Mouse (Mus musculus) heart, embryonic 12.5 days (tissue): Measurements from ENCODE around the gene Cfap46. TPM values are rescaled to one million over a fixed set of nuclear protein-coding genes. Genes with fewer than 3 reads are reported as not detected.
"Not testable (repeated sequence)": the region's sequence is repeated elsewhere in the genome, so short reads cannot be mapped to it uniquely, and the experiment has no call there.

Experiments used
- ATAC-seq: fragments of 200-750 bp; cut with Nextera tagmentation; 2 replicates; pipeline ENCODE4 v1.8.0; 2017; ENCODE audit warnings: moderate TSS enrichment, moderate library complexity; ENCODE audit not compliant: insufficient number of reproducible peaks, low FRiP score
- H3K27ac ChIP-seq: fragments of 300-500 bp; sonication (generic); 2 replicates; pipeline ENCODE4 v1.5.1; 2016; ENCODE audit warnings: mild to moderate bottlenecking, moderate library complexity; ENCODE audit not compliant: poor library complexity, severe bottlenecking
- H3K27me3 ChIP-seq: fragments of 300-500 bp; sonication (generic); replicated peaks from 2 replicates; pipeline ENCODE4 v1.6.1; 2016; ENCODE audit warnings: mild to moderate bottlenecking, moderate library complexity
- H3K36me3 ChIP-seq: fragments of 300-500 bp; sonication (generic); 2 replicates; pipeline ENCODE4 v1.6.1; 2016; ENCODE audit warnings: mild to moderate bottlenecking, moderate library complexity
- H3K4me1 ChIP-seq: fragments of 300-500 bp; sonication (generic); replicated peaks from 2 replicates; pipeline ENCODE4 v1.6.1; 2016; ENCODE audit warnings: mild to moderate bottlenecking
- H3K4me2 ChIP-seq: fragments of 300-500 bp; sonication (generic); 2 replicates; pipeline ENCODE4 v1.6.1; 2016; ENCODE audit warnings: mild to moderate bottlenecking, moderate library complexity
- H3K4me3 ChIP-seq: fragments of 300-500 bp; sonication (generic); 2 replicates; pipeline ENCODE4 v1.5.1; 2016; ENCODE audit warnings: mild to moderate bottlenecking
- H3K9ac ChIP-seq: fragments of 300-500 bp; sonication (generic); 2 replicates; pipeline ENCODE4 v1.6.1; 2016; ENCODE audit warnings: mild to moderate bottlenecking, moderate library complexity
- H3K9me3 ChIP-seq: fragments of 300-500 bp; sonication (generic); replicated peaks from 2 replicates; pipeline ENCODE4 v1.6.1; 2016; ENCODE audit warnings: mild to moderate bottlenecking, moderate library complexity
- WGBS: fragments of 180-500 bp; shearing (Covaris S2); methylation state at CpG from one replicate; pipeline ENCODE4 v1.1.7; 2016; 5-methylcytosine and 5-hydroxymethylcytosine counted together
- polyA plus RNA-seq: library from polyadenylated mRNA; unstranded; fragments of >200 nt; fragmentation: Nextera tagmentation; extraction: Ambion mirVana; gene quantifications from 2 replicates; pipeline ENCODE4 v1.2.1, GENCODE M21; 2016

Cfap46 gene
- polyA plus RNA-seq, 1 experiment from 2014 or later = 0.05 TPM

- not testable (repeated sequence) for H3K27ac ChIP-seq, H3K4me1 ChIP-seq, ATAC-seq, H3K4me2 ChIP-seq, H3K9me3 ChIP-seq, H3K4me3 ChIP-seq, H3K9ac ChIP-seq, H3K27me3 ChIP-seq, H3K36me3 ChIP-seq
- WGBS = 87% methylated on average over 28 of the region's 28 CpGs
Observed at GRCm38 (mm10) chr7:139659901-139660300, 23.7 kb downstream of the Cfap46 start.

GRCm38 (mm10) chr7:139649698-139650097, 33.9 kb downstream of the Cfap46 start:
- Histone ChIP-seq H3K27me3 (peaks cover 17% of the 10 kb centered on the region), H3K9ac (no peak overlapping the region), H3K9me3 (no peaks in the 10 kb centered on the region), H3K4me1 (no peaks in the 10 kb centered on the region), H3K36me3 (no peaks in the 10 kb centered on the region), H3K27ac (no peak overlapping the region), H3K4me2 (no peak overlapping the region), H3K4me3 (no peak overlapping the region)
- 73% methylated on average over 7 of the region's 7 CpGs for WGBS
- ATAC-seq = no peak

- H3K4me2 ChIP-seq = no peak overlapping the region
- H3K9me3 ChIP-seq = no peaks in the 10 kb centered on the region
- H3K4me1 ChIP-seq = no peaks in the 10 kb centered on the region
- no peak overlapping the region for H3K4me3 ChIP-seq
- ATAC-seq = no peak
- H3K27ac ChIP-seq = no peak overlapping the region
- 38% methylated on average over 10 of the region's 10 CpGs for WGBS
- no peak overlapping the region for H3K9ac ChIP-seq
- peaks cover 17% of the 10 kb centered on the region for H3K27me3 ChIP-seq
- no peaks in the 10 kb centered on the region for H3K36me3 ChIP-seq
Observed at GRCm38 (mm10) chr7:139648107-139648824, 35.4 kb downstream of the Cfap46 start.

- H3K27me3 ChIP-seq = peaks cover 22% of the 10 kb centered on the region
- no peaks in the 10 kb centered on the region for H3K9me3 ChIP-seq
- no peak overlapping the region for H3K4me2 ChIP-seq
- no peak overlapping the region for H3K4me3 ChIP-seq
- WGBS = 72% methylated on average over 2 of the region's 2 CpGs
- no peak for ATAC-seq
- no peak overlapping the region for H3K27ac ChIP-seq
- no peaks in the 10 kb centered on the region for H3K36me3 ChIP-seq
- no peaks in the 10 kb centered on the region for H3K4me1 ChIP-seq
- H3K9ac ChIP-seq = no peak overlapping the region
Observed at GRCm38 (mm10) chr7:139633393-139633792, 50.2 kb downstream of the Cfap46 start.

- no peaks in the 10 kb centered on the region for H3K36me3 ChIP-seq
- H3K27ac ChIP-seq = no peak overlapping the region
- ATAC-seq = no peak
- WGBS = 74% methylated on average over 9 of the region's 9 CpGs
- no peak overlapping the region for H3K9ac ChIP-seq
- no peak overlapping the region for H3K4me3 ChIP-seq
- H3K9me3 ChIP-seq = no peaks in the 10 kb centered on the region
- no peak overlapping the region for H3K4me2 ChIP-seq
- H3K27me3 ChIP-seq = peaks cover 5% of the 10 kb centered on the region
- H3K4me1 ChIP-seq = no peaks in the 10 kb centered on the region
Observed at GRCm38 (mm10) chr7:139625156-139625555, 58.5 kb downstream of the Cfap46 start.

- H3K27me3 ChIP-seq = peaks cover 23% of the 10 kb centered on the region
- ATAC-seq = no peak
- 74% methylated on average over 13 of the region's 13 CpGs for WGBS
Observed at GRCm38 (mm10) chr7:139622568-139622967, 61.0 kb downstream of the Cfap46 start.

GRCm38 (mm10) chr7:139615767-139616766, 67.5 kb downstream of the Cfap46 start:
- ATAC-seq = no peak
- no peak overlapping the region for H3K4me3 ChIP-seq
- WGBS = 53% methylated on average over 12 of the region's 12 CpGs
- H3K27me3 ChIP-seq = peaks cover 60% of the 10 kb centered on the region
- no peaks in the 10 kb centered on the region for H3K4me1 ChIP-seq
- no peaks in the 10 kb centered on the region for H3K9me3 ChIP-seq
- no peak overlapping the region for H3K27ac ChIP-seq
- H3K36me3 ChIP-seq = no peaks in the 10 kb centered on the region
- H3K9ac ChIP-seq = no peak overlapping the region
- H3K4me2 ChIP-seq = no peak overlapping the region

More at GRCm38 (mm10) chr7:139622568-139622967, 61.0 kb downstream of the Cfap46 start:
- Histone ChIP-seq H3K4me1 (no peaks in the 10 kb centered on the region), H3K4me2 (no peak overlapping the region), H3K4me3 (no peak overlapping the region), H3K36me3 (no peaks in the 10 kb centered on the region), H3K27ac (no peak overlapping the region), H3K9ac (no peak overlapping the region), H3K9me3 (no peaks in the 10 kb centered on the region)

- Histone ChIP-seq H3K4me1 (no peaks in the 10 kb centered on the region), H3K36me3 (no peaks in the 10 kb centered on the region), H3K9ac (no peak overlapping the region), H3K27me3 (peaks cover 29% of the 10 kb centered on the region), H3K4me2 (no peak overlapping the region), H3K27ac (no peak overlapping the region), H3K9me3 (no peaks in the 10 kb centered on the region), H3K4me3 (no peak overlapping the region)
- 71% methylated on average over 2 of the region's 2 CpGs for WGBS
- no peak for ATAC-seq
Observed at GRCm38 (mm10) chr7:139610328-139610727, 73.3 kb downstream of the Cfap46 start.

GRCm38 (mm10) chr7:139595862-139596261, 87.8 kb downstream of the Cfap46 start:
- no peak overlapping the region for H3K9ac ChIP-seq
- no peak for ATAC-seq
- no peak overlapping the region for H3K27ac ChIP-seq
- 67% methylated on average over 6 of the region's 6 CpGs for WGBS
- no peaks in the 10 kb centered on the region for H3K36me3 ChIP-seq
- H3K4me1 ChIP-seq = no peaks in the 10 kb centered on the region
- no peaks in the 10 kb centered on the region for H3K9me3 ChIP-seq
- H3K4me2 ChIP-seq = no peak overlapping the region
- H3K4me3 ChIP-seq = no peak overlapping the region
- peaks cover 27% of the 10 kb centered on the region for H3K27me3 ChIP-seq

- Histone ChIP-seq H3K9ac (no peak overlapping the region), H3K27ac (no peak overlapping the region), H3K4me1 (no peaks in the 10 kb centered on the region)
Observed at GRCm38 (mm10) chr7:139595311-139595710, 88.3 kb downstream of the Cfap46 start.

GRCm38 (mm10) chr7:139591311-139591710, 92.3 kb downstream of the Cfap46 start:
- no peaks in the 10 kb centered on the region for H3K36me3 ChIP-seq

More at GRCm38 (mm10) chr7:139595311-139595710, 88.3 kb downstream of the Cfap46 start:
- WGBS = 62% methylated on average over 6 of the region's 6 CpGs
- Histone ChIP-seq H3K4me2 (no peak overlapping the region), H3K27me3 (peaks cover 25% of the 10 kb centered on the region), H3K36me3 (no peaks in the 10 kb centered on the region), H3K9me3 (no peaks in the 10 kb centered on the region), H3K4me3 (no peak overlapping the region)
- no peak for ATAC-seq

More at GRCm38 (mm10) chr7:139591311-139591710, 92.3 kb downstream of the Cfap46 start:
- H3K4me3 ChIP-seq = no peak overlapping the region
- ATAC-seq = no peak
- no peak overlapping the region for H3K4me2 ChIP-seq
- H3K9ac ChIP-seq = no peak overlapping the region
- H3K4me1 ChIP-seq = no peaks in the 10 kb centered on the region
- peaks cover 51% of the 10 kb centered on the region for H3K27me3 ChIP-seq
- 63% methylated on average over 5 of the region's 5 CpGs for WGBS
- no peak overlapping the region for H3K27ac ChIP-seq
- H3K9me3 ChIP-seq = no peaks in the 10 kb centered on the region
